Mouse (Mus musculus) midbrain, embryonic 13.5 days (tissue): ENCODE data around the gene Tmem80. TPM values are rescaled to one million over a fixed set of nuclear protein-coding genes. Genes with fewer than 3 reads are reported as not detected.

Experiments used
- ATAC-seq: fragments of 200-750 bp; cut with Nextera tagmentation; 2 replicates; pipeline ENCODE4 v1.8.0; 2017; ENCODE audit warnings: mild to moderate bottlenecking, moderate TSS enrichment, moderate library complexity
- H3K27ac ChIP-seq: fragments of 300-500 bp; sonication (generic); 2 replicates; pipeline ENCODE4 v1.5.1; 2015; ENCODE audit warnings: inconsistent platforms, mild to moderate bottlenecking, moderate library complexity
- H3K27me3 ChIP-seq: fragments of 300-500 bp; sonication (generic); 2 replicates; pipeline ENCODE4 v1.6.1; 2015; ENCODE audit warnings: mild to moderate bottlenecking, inconsistent platforms
- H3K36me3 ChIP-seq: fragments of 300-500 bp; sonication (generic); 2 replicates; pipeline ENCODE4 v1.6.1; 2015; ENCODE audit warnings: mild to moderate bottlenecking, inconsistent platforms
- H3K4me1 ChIP-seq: fragments of 300-500 bp; sonication (generic); replicated peaks from 2 replicates; pipeline ENCODE4 v1.6.1; 2015; ENCODE audit warnings: inconsistent platforms
- H3K4me2 ChIP-seq: fragments of 300-500 bp; sonication (generic); replicated peaks from 2 replicates; pipeline ENCODE4 v1.6.1; 2015; ENCODE audit warnings: moderate library complexity, mild to moderate bottlenecking, inconsistent platforms
- H3K4me3 ChIP-seq: fragments of 300-500 bp; sonication (generic); replicated peaks from 2 replicates; pipeline ENCODE4 v1.5.1; 2015; ENCODE audit warnings: mild to moderate bottlenecking, inconsistent platforms
- H3K9ac ChIP-seq: fragments of 300-500 bp; sonication (generic); replicated peaks from 2 replicates; pipeline ENCODE4 v1.6.1; 2015; ENCODE audit warnings: mild to moderate bottlenecking, inconsistent platforms
- H3K9me3 ChIP-seq: fragments of 300-500 bp; sonication (generic); 2 replicates; pipeline ENCODE4 v1.6.1; 2016; ENCODE audit warnings: mild to moderate bottlenecking, inconsistent platforms
- WGBS: fragments of 180-500 bp; shearing (Covaris S2); methylation state at CpG from one replicate; pipeline ENCODE4 v1.1.7; 2015; 5-methylcytosine and 5-hydroxymethylcytosine counted together
- polyA plus RNA-seq: library from polyadenylated mRNA; unstranded; fragments of >200 nt; fragmentation: Nextera tagmentation; extraction: Ambion mirVana; gene quantifications from 2 replicates; pipeline ENCODE4 v1.2.1, GENCODE M21; 2015

The Tmem80 gene
- 76.6 and 77.3 TPM in 2 replicates for polyA plus RNA-seq

- H3K4me1 ChIP-seq = peaks cover 36% of the 10 kb centered on the region
- H3K9me3 ChIP-seq = no peaks in the 10 kb centered on the region
- under 1% methylated on average over 104 of the region's 105 CpGs for WGBS
- peaks cover 23% of the 10 kb centered on the region for H3K36me3 ChIP-seq
- H3K27me3 ChIP-seq = no peaks in the 10 kb centered on the region
- peak within 1 kb of the TSS; percentile 96 for H3K9ac ChIP-seq
- peak; percentile 97 for ATAC-seq
- peak within 1 kb of the TSS; percentile 100 for H3K27ac ChIP-seq
- H3K4me2 ChIP-seq = peak within 1 kb of the TSS; percentile 97
- peak within 1 kb of the TSS; percentile 72 for H3K4me3 ChIP-seq
These were observed at the start of gene Tmem80, which contains the start of gene Deaf1 for GRCm38 (mm10) chr7:141327469-141328372. Tmem80 (plus strand) TSS chr7:141327739. Deaf1 (minus strand) TSS chr7:141327690.

GRCm38 (mm10) chr7:141278766-141279590 is 48.6 kb upstream of the Tmem80 start, which contains the start of gene Sct:
Sct (minus strand) TSS chr7:141279133.
- no peaks in the 10 kb centered on the region for H3K9me3 ChIP-seq
- peak within 1 kb of the TSS; percentile 88 for H3K4me2 ChIP-seq
- H3K9ac ChIP-seq = peak within 1 kb of the TSS; percentile 54
- H3K27me3 ChIP-seq = peaks cover 23% of the 10 kb centered on the region; the same call in 1 of the 2 replicates
- H3K36me3 ChIP-seq = no peaks in the 10 kb centered on the region
- ATAC-seq = peak; percentile 82
- WGBS = 2% methylated on average over 46 of the region's 46 CpGs
- no peak within 1 kb of the TSS for H3K27ac ChIP-seq
- H3K4me3 ChIP-seq = peak within 1 kb of the TSS; percentile 40
- peaks cover 12% of the 10 kb centered on the region for H3K4me1 ChIP-seq

GRCm38 (mm10) chr7:141281442-141281841 is 46.1 kb upstream of the Tmem80 start:
- Histone ChIP-seq H3K4me1 (peaks cover 12% of the 10 kb centered on the region), H3K4me3 (no peak overlapping the region), H3K27ac (no peak overlapping the region), H3K36me3 (no peaks in the 10 kb centered on the region), H3K9ac (no peak overlapping the region), H3K27me3 (peaks cover 26% of the 10 kb centered on the region; the same call in 1 of the 2 replicates), H3K4me2 (no peak overlapping the region), H3K9me3 (no peaks in the 10 kb centered on the region)
- 49% methylated on average over 6 of the region's 6 CpGs for WGBS
- ATAC-seq = no peak

GRCm38 (mm10) chr7:141282756-141283155 is 44.8 kb upstream of the Tmem80 start:
- Histone ChIP-seq H3K36me3 (no peaks in the 10 kb centered on the region), H3K27ac (no peak overlapping the region), H3K9ac (no peak overlapping the region), H3K27me3 (peaks cover 21% of the 10 kb centered on the region; the same call in 1 of the 2 replicates), H3K4me1 (peaks cover 12% of the 10 kb centered on the region), H3K9me3 (no peaks in the 10 kb centered on the region), H3K4me3 (no peak overlapping the region), H3K4me2 (no peak overlapping the region)
- WGBS = 86% methylated on average over 4 of the region's 4 CpGs
- no peak for ATAC-seq

GRCm38 (mm10) chr7:141288042-141288441 is 39.5 kb upstream of the Tmem80 start:
- H3K4me2 ChIP-seq = no peak overlapping the region
- H3K9ac ChIP-seq = no peak overlapping the region
- no peak for ATAC-seq
- H3K4me3 ChIP-seq = no peak overlapping the region
- no peak overlapping the region for H3K27ac ChIP-seq
- WGBS = 82% methylated on average over 3 of the region's 3 CpGs
- H3K4me1 ChIP-seq = peaks cover 17% of the 10 kb centered on the region
- H3K36me3 ChIP-seq = no peaks in the 10 kb centered on the region
- H3K9me3 ChIP-seq = no peaks in the 10 kb centered on the region
- peaks cover 44% of the 10 kb centered on the region for H3K27me3 ChIP-seq

- 1% methylated on average over 46 of the region's 46 CpGs for WGBS
- peak within 1 kb of the TSS; percentile 90 for H3K4me2 ChIP-seq
- peak within 1 kb of the TSS; percentile 51 for H3K4me3 ChIP-seq
- peaks cover 34% of the 10 kb centered on the region for H3K4me1 ChIP-seq
- no peak within 1 kb of the TSS for H3K27ac ChIP-seq
- H3K9ac ChIP-seq = peak within 1 kb of the TSS; percentile 73
- ATAC-seq = peak; percentile 66
- H3K27me3 ChIP-seq = peaks cover 68% of the 10 kb centered on the region
- no peaks in the 10 kb centered on the region for H3K9me3 ChIP-seq
- peaks cover 6% of the 10 kb centered on the region for H3K36me3 ChIP-seq
These were observed 35.5 kb upstream of the Tmem80 start, which contains the start of gene Drd4 for GRCm38 (mm10) chr7:141291921-141292582. Drd4 (plus strand) TSS chr7:141292006.

- no peak overlapping the region for H3K27ac ChIP-seq
- peaks cover 34% of the 10 kb centered on the region for H3K4me1 ChIP-seq
- H3K9ac ChIP-seq = peak overlapping the region; percentile 73; the same call in 1 of the 2 replicates
- no peaks in the 10 kb centered on the region for H3K9me3 ChIP-seq
- H3K4me3 ChIP-seq = peak overlapping the region; percentile 51
- peak overlapping the region; percentile 90 for H3K4me2 ChIP-seq
- H3K36me3 ChIP-seq = peaks cover 14% of the 10 kb centered on the region
- ATAC-seq = 0 out of 2 replicates have a peak, but pooled peaks have one; percentile 32
- WGBS = 24% methylated on average over 15 of the region's 15 CpGs
- peaks cover 68% of the 10 kb centered on the region for H3K27me3 ChIP-seq
These were observed 34.8 kb upstream of the Tmem80 start for GRCm38 (mm10) chr7:141292583-141293388.

GRCm38 (mm10) chr7:141293852-141294471 is 33.6 kb upstream of the Tmem80 start:
- H3K27me3 ChIP-seq = peaks cover 65% of the 10 kb centered on the region
- peak overlapping the region; percentile 36 for H3K4me3 ChIP-seq

GRCm38 (mm10) chr7:141294479-141294878 is 33.1 kb upstream of the Tmem80 start:
- WGBS = 6% methylated on average over 20 of the region's 22 CpGs
- H3K4me3 ChIP-seq = peak overlapping the region; percentile 36
- no peak overlapping the region for H3K27ac ChIP-seq
- H3K9me3 ChIP-seq = no peaks in the 10 kb centered on the region
- H3K9ac ChIP-seq = no peak overlapping the region
- H3K27me3 ChIP-seq = peaks cover 65% of the 10 kb centered on the region
- H3K4me1 ChIP-seq = peaks cover 34% of the 10 kb centered on the region
- H3K4me2 ChIP-seq = peak overlapping the region; percentile 55
- ATAC-seq = 0 out of 2 replicates have a peak, but pooled peaks have one; percentile 1
- peaks cover 27% of the 10 kb centered on the region for H3K36me3 ChIP-seq

More at GRCm38 (mm10) chr7:141293852-141294471, 33.6 kb upstream of the Tmem80 start:
- Histone ChIP-seq H3K4me1 (peaks cover 34% of the 10 kb centered on the region), H3K9me3 (no peaks in the 10 kb centered on the region), H3K36me3 (peaks cover 22% of the 10 kb centered on the region), H3K27ac (no peak overlapping the region), H3K4me2 (peak overlapping the region; percentile 55), H3K9ac (peak overlapping the region; percentile 46)
- under 1% methylated on average over 53 of the region's 53 CpGs for WGBS
- ATAC-seq = peak; percentile 34; the same call in 1 of the 2 replicates

- Histone ChIP-seq H3K27ac (no peak overlapping the region), H3K27me3 (peaks cover 31% of the 10 kb centered on the region), H3K4me3 (no peak overlapping the region), H3K36me3 (peaks cover 63% of the 10 kb centered on the region), H3K4me1 (peaks cover 17% of the 10 kb centered on the region), H3K4me2 (no peak overlapping the region), H3K9me3 (no peaks in the 10 kb centered on the region), H3K9ac (no peak overlapping the region)
- no peak for ATAC-seq
- 83% methylated on average over 3 of the region's 3 CpGs for WGBS
These were observed 29.5 kb upstream of the Tmem80 start for GRCm38 (mm10) chr7:141297926-141298650.
